Mouse (Mus musculus) hindbrain, postnatal 0 days (tissue): ENCODE data around the gene Anxa3. TPM values are rescaled to one million over a fixed set of nuclear protein-coding genes. Genes with fewer than 3 reads are reported as not detected.

Source experiments
- ATAC-seq: fragments of 200-750 bp; cut with Nextera tagmentation; 2 replicates; pipeline ENCODE4 v1.8.0; 2017; ENCODE audit warnings: mild to moderate bottlenecking, moderate TSS enrichment, moderate library complexity
- DNase-seq: peaks from one replicate; pipeline ENCODE4 v3.0.0-alpha.2; 2015; ENCODE audit warnings: low spot score
- H3K27ac ChIP-seq: fragments of 300-500 bp; sonication (generic); 2 replicates; pipeline ENCODE4 v1.5.1; 2014; ENCODE audit warnings: mild to moderate bottlenecking
- H3K27me3 ChIP-seq: fragments of 300-500 bp; sonication (generic); 2 replicates; pipeline ENCODE4 v1.6.1; 2014; ENCODE audit warnings: low read length, mixed read lengths; ENCODE audit not compliant: insufficient read depth
- H3K36me3 ChIP-seq: fragments of 300-500 bp; sonication (generic); 2 replicates; pipeline ENCODE4 v1.6.1; 2014; ENCODE audit warnings: low read length, mixed read lengths; ENCODE audit not compliant: insufficient read depth
- H3K4me1 ChIP-seq: fragments of 300-500 bp; sonication (generic); 2 replicates; pipeline ENCODE4 v1.6.1; 2014; ENCODE audit warnings: antibody characterized with exemption, low read length, mixed read lengths; ENCODE audit not compliant: insufficient read depth
- H3K4me2 ChIP-seq: fragments of 300-500 bp; sonication (generic); 2 replicates; pipeline ENCODE4 v1.6.1; 2014; ENCODE audit warnings: low read depth, mild to moderate bottlenecking, low read length, moderate library complexity, mixed read lengths
- H3K4me3 ChIP-seq: fragments of 300-500 bp; sonication (generic); 2 replicates; pipeline ENCODE4 v1.5.1; 2014; ENCODE audit warnings: low read length
- H3K9ac ChIP-seq: fragments of 300-500 bp; sonication (generic); replicated peaks from 2 replicates; pipeline ENCODE4 v1.6.1; 2014; ENCODE audit warnings: mild to moderate bottlenecking, low read length, moderate library complexity, mixed read lengths
- H3K9me3 ChIP-seq: fragments of 300-500 bp; sonication (generic); 2 replicates; pipeline ENCODE4 v1.6.1; 2016; ENCODE audit warnings: low read length, mixed read lengths
- CTCF ChIP-seq: IDR thresholded peaks from 2 replicates; pipeline ENCODE4 v1.5.1; 2016; ENCODE audit warnings: antibody characterized with exemption, control low read depth, low read depth
- WGBS: fragments of 180-500 bp; shearing (Covaris S2); extraction: QIAGEN DNeasy Blood & Tissue Kit; methylation state at CpG from one replicate; pipeline ENCODE4 v1.1.7; 2014; 5-methylcytosine and 5-hydroxymethylcytosine counted together
- polyA plus RNA-seq: library from polyadenylated mRNA; unstranded; fragments of >200 nt; fragmentation: Nextera tagmentation; extraction: Ambion mirVana; gene quantifications from 2 replicates; pipeline ENCODE4 v1.2.1, GENCODE M21; 2015
- total RNA-seq: library from RNA; depleted of rRNA; stranded (reverse); fragments of >200 nt; gene quantifications from 2 replicates; pipeline ENCODE4 v1.2.3, GENCODE M21; 2014

Anxa3 gene
- total and polyA plus RNA-seq, 2 experiments from 2014 or later, result 23.9 to 30.3 TPM

GRCm38 (mm10) chr5:96785096-96785495, 8.0 kb upstream of the Anxa3 start:
- 53% methylated on average over 5 of the region's 5 CpGs for WGBS
- peak; percentile 47; the same call in 1 of the 2 replicates for ATAC-seq
- no peaks in the 10 kb centered on the region for H3K4me1 ChIP-seq
- H3K9me3 ChIP-seq, result no peaks in the 10 kb centered on the region
- H3K27ac ChIP-seq, result no peak overlapping the region
- no peak overlapping the region for H3K4me3 ChIP-seq
- no peak for TF ChIP-seq CTCF
- peak; percentile 5 for DNase-seq
- H3K4me2 ChIP-seq, result no peak overlapping the region
- H3K9ac ChIP-seq, result no peak overlapping the region
- no peaks in the 10 kb centered on the region for H3K27me3 ChIP-seq
- no peaks in the 10 kb centered on the region for H3K36me3 ChIP-seq

GRCm38 (mm10) chr5:96792422-96792821, 717 bp upstream of the Anxa3 start:
- 71% methylated on average over 9 of the region's 9 CpGs for WGBS
- Histone ChIP-seq H3K27me3 (no peaks in the 10 kb centered on the region), H3K4me2 (no peak overlapping the region), H3K4me1 (no peaks in the 10 kb centered on the region; the same call in 1 of the 2 replicates), H3K27ac (no peak overlapping the region), H3K36me3 (no peaks in the 10 kb centered on the region), H3K9me3 (no peaks in the 10 kb centered on the region), H3K4me3 (no peak overlapping the region), H3K9ac (no peak overlapping the region)
- DNase-seq (no peak), ATAC-seq (no peak)
- no peak for TF ChIP-seq CTCF

DNA sequence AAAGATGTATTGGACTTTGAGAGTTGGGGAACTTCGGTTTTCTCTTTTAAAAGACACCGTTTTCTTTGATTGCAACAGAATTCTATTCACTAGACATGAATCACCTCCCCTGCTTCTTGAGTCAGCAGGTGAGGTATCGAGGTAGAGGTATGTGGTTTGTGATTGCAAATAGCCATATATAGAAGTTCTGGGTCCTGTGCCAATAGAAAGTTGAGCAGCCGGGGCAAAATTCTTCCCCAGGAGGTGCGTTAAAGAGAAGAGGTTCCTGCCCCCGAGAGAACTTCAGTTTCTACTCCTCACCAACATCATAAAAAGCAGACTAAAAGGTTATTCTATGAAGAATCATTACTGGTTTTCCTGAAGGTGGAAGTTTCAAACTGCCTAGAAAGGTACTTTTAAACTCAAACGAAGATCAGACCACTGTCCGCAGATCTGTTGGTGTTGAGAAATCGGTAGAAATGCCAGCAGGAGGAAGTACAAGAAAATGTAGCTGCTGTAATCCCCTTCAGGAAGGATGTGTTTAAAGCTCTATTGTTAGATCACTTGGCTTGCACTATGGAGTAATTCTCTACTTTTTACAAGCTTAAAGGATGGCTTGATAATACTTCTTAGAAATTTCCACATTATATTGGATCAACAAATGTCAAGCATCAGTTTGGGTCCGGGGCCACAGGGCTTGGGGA, 955 bp downstream of the Anxa3 start:
- H3K9ac ChIP-seq, result no peak overlapping the region
- H3K36me3 ChIP-seq, result no peaks in the 10 kb centered on the region
- H3K4me1 ChIP-seq, result no peaks in the 10 kb centered on the region; the same call in 1 of the 2 replicates
- DNase-seq (no peak), ATAC-seq (no peak)
- peak overlapping the region; percentile 39 for H3K4me3 ChIP-seq
- no peak for TF ChIP-seq CTCF
- H3K27ac ChIP-seq, result no peak overlapping the region
- H3K27me3 ChIP-seq, result no peaks in the 10 kb centered on the region
- 61% methylated on average over 10 of the region's 10 CpGs for WGBS
- peak overlapping the region; percentile 70 for H3K4me2 ChIP-seq
- no peaks in the 10 kb centered on the region for H3K9me3 ChIP-seq

DNA sequence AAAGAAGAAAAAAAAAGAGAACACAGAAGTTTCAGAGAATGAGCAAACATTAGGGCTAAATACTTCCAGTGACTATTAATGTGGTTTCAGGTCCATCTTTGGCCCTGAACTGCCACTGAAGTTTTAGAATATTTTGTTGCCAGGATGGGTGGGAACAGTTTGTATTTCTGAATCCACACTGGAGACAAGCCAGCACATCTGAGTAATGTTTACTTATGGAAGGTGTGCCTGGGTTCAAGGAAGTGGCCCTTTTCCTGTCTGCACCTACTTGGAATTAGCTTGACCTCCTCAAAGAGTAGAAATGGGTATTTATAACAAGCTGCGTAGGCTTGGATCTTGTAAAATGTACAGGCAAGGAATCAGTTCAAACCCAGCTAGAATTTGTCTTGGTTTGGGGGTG, 2.6 kb downstream of the Anxa3 start:
- no peak for DNase-seq
- TF ChIP-seq CTCF, result no peak
- H3K4me3 ChIP-seq, result no peak overlapping the region
- 93% methylated on average over 1 of the region's 1 CpGs for WGBS
- H3K36me3 ChIP-seq, result no peaks in the 10 kb centered on the region
- no peak overlapping the region for H3K4me2 ChIP-seq
- H3K27me3 ChIP-seq, result no peaks in the 10 kb centered on the region
- no peaks in the 10 kb centered on the region; the same call in 1 of the 2 replicates for H3K4me1 ChIP-seq
- no peak overlapping the region for H3K27ac ChIP-seq
- ATAC-seq, result no peak
- no peak overlapping the region for H3K9ac ChIP-seq
- H3K9me3 ChIP-seq, result no peaks in the 10 kb centered on the region

DNA sequence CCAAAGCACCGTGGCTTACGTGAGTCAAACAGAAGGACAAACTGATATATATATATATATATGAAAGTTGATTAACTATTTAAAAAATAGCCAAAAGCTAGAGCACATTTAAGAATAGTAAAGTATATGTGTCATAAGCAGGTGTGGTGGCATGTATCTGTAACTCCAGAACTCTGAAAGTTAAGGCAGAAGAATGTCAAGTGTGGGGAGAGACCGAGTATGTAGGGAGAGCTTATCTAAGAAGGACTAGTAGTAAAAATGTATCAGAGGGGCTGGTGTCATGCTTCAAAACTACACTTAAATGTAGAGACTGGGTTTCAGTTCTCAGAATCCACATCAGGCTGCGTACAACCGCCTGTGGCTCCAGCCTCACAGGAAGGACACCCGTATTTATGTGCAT, 4.3 kb downstream of the Anxa3 start:
- Histone ChIP-seq H3K27ac (no peak overlapping the region), H3K4me1 (no peaks in the 10 kb centered on the region; the same call in 1 of the 2 replicates), H3K9me3 (no peaks in the 10 kb centered on the region), H3K4me2 (no peak overlapping the region), H3K27me3 (no peaks in the 10 kb centered on the region), H3K9ac (no peak overlapping the region), H3K4me3 (no peak overlapping the region), H3K36me3 (no peaks in the 10 kb centered on the region)
- no peak for TF ChIP-seq CTCF
- ATAC-seq, result no peak
- DNase-seq, result no peak
- WGBS, result 93% methylated on average over 6 of the region's 6 CpGs

GRCm38 (mm10) chr5:96799165-96799564, 6.0 kb downstream of the Anxa3 start:
- Histone ChIP-seq H3K9me3 (no peaks in the 10 kb centered on the region), H3K27ac (no peak overlapping the region), H3K4me3 (no peak overlapping the region), H3K9ac (no peak overlapping the region), H3K36me3 (no peaks in the 10 kb centered on the region), H3K4me2 (no peak overlapping the region), H3K27me3 (no peaks in the 10 kb centered on the region), H3K4me1 (no peaks in the 10 kb centered on the region)
- 86% methylated on average over 9 of the region's 9 CpGs for WGBS
- DNase-seq (no peak), ATAC-seq (no peak)
- TF ChIP-seq CTCF, result no peak

DNA sequence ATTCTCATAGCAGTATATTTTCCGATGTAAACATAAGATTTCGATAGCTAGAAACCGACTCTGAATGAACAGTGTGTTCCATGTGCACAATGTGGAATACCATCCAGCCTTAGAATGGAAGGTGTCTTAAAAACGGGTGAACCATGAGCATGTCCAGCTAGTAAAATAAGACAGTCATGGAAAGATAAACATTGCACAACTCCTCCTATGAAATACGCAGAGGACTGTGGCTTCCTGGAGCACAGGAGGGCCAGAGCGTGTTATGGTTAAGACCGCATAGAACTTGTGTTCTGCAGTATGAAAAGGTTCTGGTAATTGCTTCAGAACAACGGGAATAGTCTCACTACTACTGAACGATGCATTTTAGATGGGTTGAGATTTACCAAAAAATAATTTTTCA, 6.8 kb downstream of the Anxa3 start:
- DNase-seq, result no peak
- TF ChIP-seq CTCF, result no peak

More for the DNA sequence above, 6.8 kb downstream of the Anxa3 start:
- H3K4me3 ChIP-seq, result no peak overlapping the region
- ATAC-seq, result no peak
- H3K36me3 ChIP-seq, result no peaks in the 10 kb centered on the region
- no peak overlapping the region for H3K27ac ChIP-seq
- H3K4me2 ChIP-seq, result no peak overlapping the region
- no peak overlapping the region for H3K9ac ChIP-seq
- H3K27me3 ChIP-seq, result no peaks in the 10 kb centered on the region
- WGBS, result 93% methylated on average over 9 of the region's 9 CpGs
- no peaks in the 10 kb centered on the region for H3K9me3 ChIP-seq
- no peaks in the 10 kb centered on the region for H3K4me1 ChIP-seq
